Mouse (Mus musculus) midbrain, embryonic 13.5 days (tissue): Measurements from ENCODE around the gene Gulp1. TPM values are rescaled to one million over a fixed set of nuclear protein-coding genes. Genes with fewer than 3 reads are reported as not detected.

Experiments
- ATAC-seq: fragments of 200-750 bp; cut with Nextera tagmentation; 2 replicates; pipeline ENCODE4 v1.8.0; 2017; ENCODE audit warnings: mild to moderate bottlenecking, moderate TSS enrichment, moderate library complexity
- H3K27ac ChIP-seq: fragments of 300-500 bp; sonication (generic); 2 replicates; pipeline ENCODE4 v1.5.1; 2015; ENCODE audit warnings: inconsistent platforms, mild to moderate bottlenecking, moderate library complexity
- H3K27me3 ChIP-seq: fragments of 300-500 bp; sonication (generic); 2 replicates; pipeline ENCODE4 v1.6.1; 2015; ENCODE audit warnings: mild to moderate bottlenecking, inconsistent platforms
- H3K36me3 ChIP-seq: fragments of 300-500 bp; sonication (generic); 2 replicates; pipeline ENCODE4 v1.6.1; 2015; ENCODE audit warnings: mild to moderate bottlenecking, inconsistent platforms
- H3K4me1 ChIP-seq: fragments of 300-500 bp; sonication (generic); replicated peaks from 2 replicates; pipeline ENCODE4 v1.6.1; 2015; ENCODE audit warnings: inconsistent platforms
- H3K4me2 ChIP-seq: fragments of 300-500 bp; sonication (generic); replicated peaks from 2 replicates; pipeline ENCODE4 v1.6.1; 2015; ENCODE audit warnings: moderate library complexity, mild to moderate bottlenecking, inconsistent platforms
- H3K4me3 ChIP-seq: fragments of 300-500 bp; sonication (generic); replicated peaks from 2 replicates; pipeline ENCODE4 v1.5.1; 2015; ENCODE audit warnings: mild to moderate bottlenecking, inconsistent platforms
- H3K9ac ChIP-seq: fragments of 300-500 bp; sonication (generic); replicated peaks from 2 replicates; pipeline ENCODE4 v1.6.1; 2015; ENCODE audit warnings: mild to moderate bottlenecking, inconsistent platforms
- H3K9me3 ChIP-seq: fragments of 300-500 bp; sonication (generic); 2 replicates; pipeline ENCODE4 v1.6.1; 2016; ENCODE audit warnings: mild to moderate bottlenecking, inconsistent platforms
- WGBS: fragments of 180-500 bp; shearing (Covaris S2); methylation state at CpG from one replicate; pipeline ENCODE4 v1.1.7; 2015; 5-methylcytosine and 5-hydroxymethylcytosine counted together
- polyA plus RNA-seq: library from polyadenylated mRNA; unstranded; fragments of >200 nt; fragmentation: Nextera tagmentation; extraction: Ambion mirVana; gene quantifications from 2 replicates; pipeline ENCODE4 v1.2.1, GENCODE M21; 2015

Gulp1 gene
- polyA plus RNA-seq, 1 experiment from 2014 or later, result 9.9 TPM

DNA sequence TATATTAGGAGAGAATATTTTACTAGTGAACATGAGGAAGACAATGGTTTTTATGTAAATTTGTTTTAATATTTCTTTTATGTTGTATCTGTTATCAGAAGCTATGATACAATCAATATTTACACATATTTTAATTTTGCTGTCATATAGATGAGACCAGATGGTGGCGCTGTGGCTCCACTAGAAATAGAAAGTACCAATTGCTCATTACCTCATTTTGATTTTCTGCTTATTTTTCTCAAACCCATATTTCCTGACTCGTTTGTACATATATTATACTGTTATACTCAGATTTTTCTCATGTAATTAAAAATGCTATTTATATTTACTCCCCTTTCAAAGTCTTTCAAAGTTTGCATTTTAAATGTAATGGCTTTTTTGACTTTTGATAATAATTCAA lies 194.4 kb downstream of the Gulp1 start:
- Histone ChIP-seq H3K4me1 (no peaks in the 10 kb centered on the region), H3K36me3 (no peaks in the 10 kb centered on the region), H3K9me3 (no peaks in the 10 kb centered on the region), H3K27ac (no peak overlapping the region), H3K4me3 (no peak overlapping the region), H3K9ac (no peak overlapping the region), H3K4me2 (no peak overlapping the region), H3K27me3 (no peaks in the 10 kb centered on the region)
- no peak for ATAC-seq
- 13% methylated on average over 2 of the region's 2 CpGs for WGBS

DNA sequence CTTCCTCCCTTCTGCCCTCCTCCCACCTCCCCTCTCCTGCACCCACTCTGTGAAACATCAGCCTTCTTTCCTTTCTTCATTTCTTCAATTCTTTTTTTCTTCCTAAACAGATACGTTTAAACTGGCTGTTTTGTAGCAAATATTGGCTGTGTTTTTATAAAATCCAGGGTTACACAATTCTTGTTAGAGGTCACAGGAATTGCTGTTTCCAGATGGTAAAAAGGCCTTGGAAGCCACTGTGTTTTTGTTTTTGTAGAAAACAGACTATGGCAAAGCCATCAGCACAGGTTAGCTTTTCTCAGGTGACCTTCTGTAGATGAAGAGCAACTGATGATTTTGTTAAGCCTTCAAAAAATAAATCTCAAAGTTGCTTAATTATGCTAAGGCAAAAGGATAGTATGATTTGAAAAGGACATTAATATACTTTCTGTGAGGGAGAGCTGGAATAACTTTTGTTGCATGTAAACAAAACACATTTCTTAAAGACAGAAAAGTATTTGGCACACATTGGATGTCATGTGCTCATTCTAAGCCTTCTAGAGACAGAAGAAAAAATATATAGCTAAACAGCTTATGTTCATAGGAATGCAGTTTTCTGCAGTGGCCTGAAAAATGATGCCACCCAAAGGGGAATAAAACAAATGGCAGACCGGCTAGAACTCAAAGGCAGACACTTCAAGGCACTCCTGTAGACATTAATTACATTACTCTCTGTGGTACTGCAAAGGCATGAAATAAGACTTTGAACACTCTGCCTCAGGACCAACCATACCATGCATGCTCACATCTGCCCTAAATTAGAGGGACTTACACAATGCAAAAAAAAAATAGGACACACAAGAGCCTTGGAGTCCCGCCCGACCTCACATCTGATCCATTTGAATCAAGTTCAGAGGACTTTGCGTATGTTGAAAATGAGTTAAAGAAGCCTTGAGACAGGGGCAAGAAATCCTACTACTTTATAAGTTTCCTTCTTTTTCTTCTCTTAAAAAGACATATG lies 199.7 kb downstream of the Gulp1 start:
- Histone ChIP-seq H3K4me2 (no peak overlapping the region), H3K9ac (no peak overlapping the region), H3K27ac (no peak overlapping the region), H3K36me3 (no peaks in the 10 kb centered on the region), H3K9me3 (no peaks in the 10 kb centered on the region), H3K4me1 (no peaks in the 10 kb centered on the region), H3K4me3 (no peak overlapping the region), H3K27me3 (no peaks in the 10 kb centered on the region)
- 90% methylated on average over 5 of the region's 5 CpGs for WGBS
- ATAC-seq, result no peak

DNA sequence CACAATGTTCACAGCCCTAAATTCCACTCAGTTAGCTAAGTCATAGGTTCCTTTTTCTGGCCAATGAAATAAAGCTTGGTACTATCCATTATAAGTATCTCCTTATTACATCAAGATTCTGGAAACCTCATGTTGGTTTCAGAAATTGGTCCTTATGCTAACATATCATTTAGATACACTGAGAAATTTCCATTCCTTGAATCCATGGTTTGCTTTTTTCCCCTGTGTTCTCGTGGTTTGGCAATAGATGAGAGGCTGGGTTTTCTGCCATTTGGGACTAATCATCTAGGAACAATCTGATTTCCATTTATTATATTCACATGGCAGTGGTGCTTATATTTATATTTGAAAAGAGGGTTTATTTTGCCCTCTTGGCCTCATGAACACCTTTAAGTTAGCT lies 226.9 kb downstream of the Gulp1 start:
- Histone ChIP-seq H3K27me3 (no peaks in the 10 kb centered on the region), H3K9ac (no peak overlapping the region), H3K4me2 (no peak overlapping the region), H3K4me3 (no peak overlapping the region), H3K9me3 (no peaks in the 10 kb centered on the region), H3K36me3 (no peaks in the 10 kb centered on the region), H3K27ac (no peak overlapping the region), H3K4me1 (no peaks in the 10 kb centered on the region)
- no peak for ATAC-seq
- 63% methylated on average over 1 of the region's 1 CpGs for WGBS

DNA sequence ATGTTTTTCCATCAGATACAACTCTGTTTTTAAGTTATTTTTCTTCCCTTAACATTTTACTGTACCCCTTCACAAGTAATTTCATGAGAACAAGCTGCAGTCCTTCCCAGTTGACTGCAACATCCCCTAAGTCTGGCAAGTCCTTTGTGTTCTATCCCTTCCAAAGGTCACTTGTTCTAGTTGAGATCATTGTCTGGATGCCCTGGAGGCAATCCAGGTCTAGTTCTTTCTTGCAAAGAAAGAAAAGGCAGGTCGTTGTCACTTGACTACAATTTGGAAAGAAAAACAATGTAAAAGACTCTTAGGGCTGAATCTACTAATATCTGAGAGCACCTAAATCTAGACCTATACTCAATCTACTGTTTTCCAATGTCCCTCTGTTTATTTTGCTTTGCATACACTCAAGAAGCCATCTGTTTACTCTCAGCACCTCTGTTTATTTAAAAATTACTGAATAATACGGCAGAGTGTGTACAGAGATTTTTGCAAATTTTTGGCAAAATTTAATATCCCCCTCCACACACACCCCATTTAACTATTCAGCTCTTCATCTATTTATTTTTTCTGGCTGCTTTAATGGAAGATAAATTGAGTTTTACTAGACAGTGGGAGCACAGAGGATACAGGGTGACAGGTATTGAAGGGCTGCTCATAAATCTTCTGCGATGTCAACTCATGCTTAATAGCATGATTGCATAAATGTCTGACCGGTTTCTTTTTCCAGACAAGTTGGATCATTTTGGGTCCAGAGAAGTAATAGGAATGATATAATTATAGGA lies 252.5 kb downstream of the Gulp1 start:
- Histone ChIP-seq H3K4me3 (no peak overlapping the region), H3K4me2 (no peak overlapping the region), H3K27ac (no peak overlapping the region), H3K36me3 (no peaks in the 10 kb centered on the region), H3K4me1 (no peaks in the 10 kb centered on the region), H3K27me3 (no peaks in the 10 kb centered on the region), H3K9me3 (no peaks in the 10 kb centered on the region), H3K9ac (no peak overlapping the region)
- ATAC-seq, result no peak
- 85% methylated on average over 4 of the region's 4 CpGs for WGBS

DNA sequence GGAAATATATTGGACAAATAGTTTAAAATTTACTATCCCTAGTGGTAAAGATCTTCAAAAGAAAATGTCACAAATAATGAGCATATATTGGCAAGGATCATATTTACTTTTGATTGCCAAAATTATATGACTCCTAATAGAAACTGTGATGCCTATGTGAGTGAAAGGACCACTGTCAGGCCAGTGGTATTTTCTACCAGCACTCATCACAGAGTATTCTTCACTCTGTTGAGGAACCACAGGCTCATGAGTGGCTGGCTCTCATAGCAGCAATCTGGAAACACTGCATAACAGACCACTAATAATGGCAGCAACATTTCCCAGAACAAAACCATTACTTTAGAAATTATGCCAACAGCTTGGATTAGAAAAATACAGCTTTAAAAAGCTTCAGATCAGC lies 255.1 kb downstream of the Gulp1 start:
- Histone ChIP-seq H3K9ac (no peak overlapping the region), H3K9me3 (no peaks in the 10 kb centered on the region), H3K4me2 (no peak overlapping the region), H3K27me3 (no peaks in the 10 kb centered on the region), H3K4me1 (no peaks in the 10 kb centered on the region), H3K4me3 (no peak overlapping the region), H3K36me3 (no peaks in the 10 kb centered on the region), H3K27ac (no peak overlapping the region)
- no peak for ATAC-seq

DNA sequence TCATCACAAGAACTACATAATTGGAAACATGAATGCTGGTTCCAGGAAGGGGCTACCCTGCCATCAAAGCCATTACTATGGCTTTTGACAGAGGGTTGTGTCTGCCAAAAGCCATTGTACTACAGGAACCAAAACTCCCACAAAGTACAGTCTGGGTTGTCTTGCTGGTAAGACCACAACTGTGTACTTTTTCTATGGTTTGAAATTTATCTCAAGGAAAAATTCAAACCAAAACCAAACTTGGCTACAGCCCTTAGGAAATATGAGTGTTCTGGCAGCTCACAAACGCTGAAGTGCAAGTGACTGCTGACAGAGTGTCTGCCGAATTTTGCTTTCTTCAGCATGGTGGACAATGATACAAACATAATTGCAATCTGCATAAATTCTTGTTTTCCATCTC lies 259.0 kb downstream of the Gulp1 start:
- ATAC-seq, result no peak

DNA sequence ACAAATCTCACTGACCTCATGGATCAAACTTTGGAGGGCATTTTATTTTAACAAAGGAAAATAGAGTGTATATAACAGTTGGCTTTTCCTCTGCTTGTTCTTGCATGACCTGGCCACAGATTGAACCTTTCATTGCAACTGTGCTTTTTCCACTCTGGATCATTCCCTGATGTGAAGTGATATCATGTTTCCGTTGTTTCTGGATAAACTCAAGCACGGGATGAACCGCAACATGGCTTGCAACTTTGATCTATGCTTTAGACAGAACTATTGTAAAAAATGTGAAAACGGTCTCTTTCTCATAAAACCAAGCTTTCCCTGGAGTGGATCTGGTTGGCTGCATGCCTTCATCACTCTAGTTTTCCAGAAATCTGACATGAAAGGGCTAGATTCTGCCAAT lies 282.6 kb downstream of the Gulp1 start:
- WGBS, result 92% methylated on average over 4 of the region's 4 CpGs

More for the DNA sequence above, 259.0 kb downstream of the Gulp1 start:
- Histone ChIP-seq H3K4me1 (no peaks in the 10 kb centered on the region), H3K9ac (no peak overlapping the region), H3K9me3 (no peaks in the 10 kb centered on the region), H3K27ac (no peak overlapping the region), H3K27me3 (no peaks in the 10 kb centered on the region), H3K36me3 (no peaks in the 10 kb centered on the region), H3K4me2 (no peak overlapping the region), H3K4me3 (no peak overlapping the region)
- WGBS, result 88% methylated on average over 2 of the region's 2 CpGs

More for the DNA sequence above, 282.6 kb downstream of the Gulp1 start:
- no peak for ATAC-seq
- no peaks in the 10 kb centered on the region for H3K9me3 ChIP-seq
- H3K27ac ChIP-seq, result no peak overlapping the region
- H3K36me3 ChIP-seq, result no peaks in the 10 kb centered on the region
- H3K4me3 ChIP-seq, result no peak overlapping the region
- H3K9ac ChIP-seq, result no peak overlapping the region
- no peaks in the 10 kb centered on the region for H3K4me1 ChIP-seq
- H3K4me2 ChIP-seq, result no peak overlapping the region
- no peaks in the 10 kb centered on the region for H3K27me3 ChIP-seq
